Mouse (Mus musculus) embryo, embryonic 11.5 days (tissue): ENCODE results near the gene Gm13279.
"Not testable (repeated sequence)": the region's sequence is repeated elsewhere in the genome, so short reads cannot be mapped to it uniquely, and the experiment has no call there.

Experiments used
- DNase-seq: peaks from one replicate; pipeline ENCODE4 v3.0.0-alpha.2; 2012; ENCODE audit warnings: low read depth, low spot score

Gene Gm13279

GRCm38 (mm10) chr4:88793936-88794675 lies 3.1 kb upstream of the Gm13279 start, which contains the start of gene Gm13275:
Gene Gm13275 (plus strand): TSS chr4:88794487.
- DNase-seq, result not testable (repeated sequence)

- DNase-seq, result not testable (repeated sequence)
Measured at GRCm38 (mm10) chr4:88799365-88799764, 2.2 kb downstream of the Gm13279 start, which contains the start of gene Gm13285. Gene Gm13285 (plus strand): TSS chr4:88799665.

- DNase-seq, result not testable (repeated sequence)
Measured at GRCm38 (mm10) chr4:88802954-88803353, 5.8 kb downstream of the Gm13279 start, which contains the start of gene Gm13287. Gene Gm13287 (plus strand): TSS chr4:88803254.

DNA sequence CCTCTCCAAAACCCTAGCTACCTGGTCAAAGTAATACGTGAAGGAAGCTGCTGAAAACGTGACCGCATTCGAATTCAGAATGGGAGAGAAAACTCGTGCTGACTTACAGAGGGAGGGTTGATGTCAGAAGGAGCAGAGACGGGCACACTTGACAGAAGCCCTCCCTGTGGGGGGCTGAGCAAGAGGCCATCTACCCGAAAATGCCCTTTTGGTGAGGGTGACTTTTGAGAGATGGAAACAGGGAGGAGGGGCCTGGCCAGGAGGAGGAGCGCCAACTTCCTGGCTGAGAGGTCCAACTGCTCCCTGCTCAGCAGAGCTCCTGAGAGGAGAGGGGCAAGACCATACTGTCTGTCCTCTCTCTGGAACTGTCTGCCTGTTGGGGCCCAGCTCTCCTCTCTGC lies 8.0 kb downstream of the Gm13279 start, which contains the start of gene Gm13288:
Gene Gm13288, plus strand, starts transcription at position 301 of the 400 bp plus-strand sequence.
- not testable (repeated sequence) for DNase-seq

- DNase-seq, result not testable (repeated sequence)
Measured at GRCm38 (mm10) chr4:88805761-88806160, 8.6 kb downstream of the Gm13279 start.

- DNase-seq, result no peak
Measured at GRCm38 (mm10) chr4:88815928-88816327, 18.7 kb downstream of the Gm13279 start, which contains the start of gene Ifna7. Gene Ifna7 (plus strand): TSS chr4:88816228.

DNA sequence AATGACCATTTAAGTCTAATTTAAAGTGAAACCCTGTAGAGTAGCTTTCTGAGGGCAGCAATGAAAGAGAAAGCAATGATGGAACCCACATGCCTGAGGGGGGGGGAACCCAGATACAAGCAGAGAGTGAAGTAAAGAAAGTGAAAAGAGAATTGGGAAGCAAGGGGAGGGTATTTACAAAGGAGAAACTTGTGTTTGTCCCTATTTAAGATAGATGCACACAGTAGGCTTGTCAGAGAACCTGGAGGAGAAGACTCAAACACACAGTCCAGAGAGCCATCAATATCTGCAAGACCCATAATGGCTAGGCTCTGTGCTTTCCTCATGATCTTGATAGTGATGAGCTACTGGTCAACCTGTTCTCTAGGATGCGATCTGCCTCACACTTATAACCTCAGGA lies 22.5 kb downstream of the Gm13279 start, which contains the start of gene Ifna11:
Gene Ifna11, plus strand, starts transcription at position 301 of the 400 bp plus-strand sequence.
- no peak for DNase-seq

DNA sequence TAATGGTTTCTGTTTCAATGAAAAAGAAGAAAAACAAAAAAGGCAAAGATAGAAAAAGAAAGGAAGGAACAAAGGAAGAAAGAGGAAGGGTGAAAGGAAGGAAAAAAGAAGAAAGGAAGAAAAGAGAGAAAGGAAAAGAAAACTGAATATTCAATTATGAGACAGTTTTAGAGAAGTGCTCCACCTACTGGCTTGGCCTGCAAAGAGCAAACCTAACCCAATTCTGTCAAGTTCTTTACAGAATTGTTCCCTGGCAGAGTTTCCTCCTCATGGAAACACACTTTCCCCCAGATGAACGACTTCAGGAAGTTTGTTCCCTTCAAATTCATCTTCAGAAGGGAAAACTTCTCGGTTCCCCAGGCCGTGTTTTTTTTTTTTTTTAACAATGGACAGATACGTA lies 25.8 kb downstream of the Gm13279 start:
- DNase-seq, result no peak

DNA sequence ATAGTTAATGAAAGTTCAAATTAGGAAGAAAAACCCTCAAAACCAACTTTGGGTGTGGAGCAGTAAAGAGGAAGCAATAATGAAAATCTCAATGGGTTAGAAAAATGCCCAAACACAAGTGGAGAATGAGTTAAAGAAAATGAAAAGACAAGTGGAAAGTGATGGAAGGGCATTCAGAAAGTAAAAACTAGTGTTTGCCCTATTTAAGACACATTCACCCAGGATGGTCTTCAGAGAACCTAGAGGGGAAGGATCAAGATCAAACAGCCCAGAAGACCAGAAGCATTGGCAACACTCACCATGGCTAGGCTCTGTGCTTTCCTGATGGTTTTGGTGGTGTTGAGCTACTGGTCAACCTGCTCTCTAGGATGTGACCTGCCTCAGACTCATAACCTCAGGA lies 29.9 kb downstream of the Gm13279 start, which contains the start of gene Ifna6:
Gene Ifna6, plus strand, starts transcription at position 301 of the 400 bp plus-strand sequence.
- DNase-seq, result not testable (repeated sequence)

DNA sequence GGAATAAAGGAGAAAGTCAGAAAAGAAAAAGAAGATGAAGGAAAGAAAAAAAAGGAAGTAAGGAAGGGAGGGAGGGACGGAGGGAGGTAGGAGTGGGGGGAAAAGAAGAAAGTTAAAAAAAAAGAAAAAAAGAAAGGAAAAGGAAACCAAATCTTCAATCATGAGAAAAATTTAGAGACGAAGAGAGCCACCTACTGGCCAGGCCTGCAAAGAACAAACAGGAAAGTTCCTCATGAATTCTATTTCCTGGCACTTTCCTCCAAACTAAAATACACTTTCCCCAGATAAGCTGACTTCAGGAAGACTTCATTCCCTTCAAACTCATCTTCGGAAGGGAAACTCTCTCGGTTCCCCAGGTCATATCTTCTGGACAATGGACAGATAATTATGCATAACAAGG lies 33.3 kb downstream of the Gm13279 start:
- no peak for DNase-seq

DNA sequence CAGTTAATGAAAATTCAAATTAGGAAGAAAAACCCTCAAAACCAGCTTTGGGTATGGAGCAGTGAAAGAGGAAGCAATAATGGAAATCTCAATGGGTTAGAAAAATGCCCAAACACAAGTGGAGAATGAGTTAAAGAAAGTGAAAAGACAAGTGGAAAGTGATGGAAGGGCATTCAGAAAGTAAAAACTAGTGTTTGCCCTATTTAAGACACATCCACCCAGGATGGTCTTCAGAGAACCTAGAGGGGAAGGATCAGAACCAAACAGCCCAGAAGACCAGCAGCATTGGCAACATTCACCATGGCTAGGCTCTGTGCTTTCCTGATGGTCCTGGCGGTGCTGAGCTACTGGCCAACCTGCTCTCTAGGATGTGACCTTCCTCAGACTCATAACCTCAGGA lies 38.0 kb downstream of the Gm13279 start, which contains the start of gene Ifna5:
Gene Ifna5, plus strand, starts transcription at position 301 of the 400 bp plus-strand sequence.
- not testable (repeated sequence) for DNase-seq

- no peak for DNase-seq
Measured at GRCm38 (mm10) chr4:88838828-88839227, 41.6 kb downstream of the Gm13279 start.

GRCm38 (mm10) chr4:88840058-88840457 lies 42.9 kb downstream of the Gm13279 start:
- no peak for DNase-seq

DNA sequence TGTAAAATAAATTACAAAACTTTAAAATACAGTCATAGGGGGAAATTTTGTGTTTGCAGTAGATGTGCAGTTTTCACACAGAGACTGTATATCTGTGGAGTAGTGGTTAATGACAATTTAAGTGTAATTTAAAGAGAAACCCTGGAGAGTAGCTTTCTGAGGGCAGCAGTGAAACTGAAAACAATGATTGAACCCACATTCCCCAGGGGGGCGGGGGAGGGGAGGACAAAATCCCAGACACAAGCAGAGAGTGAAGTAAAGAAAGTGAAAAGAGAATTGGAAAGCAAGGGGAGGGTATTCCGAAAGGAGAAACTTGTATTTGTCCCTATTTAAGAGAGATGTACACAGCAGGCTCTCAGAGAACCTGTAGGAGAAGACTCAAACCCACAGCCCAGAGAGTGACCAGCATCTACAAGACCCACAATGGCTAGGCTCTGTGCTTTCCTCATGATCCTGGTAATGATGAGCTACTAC lies 44.3 kb downstream of the Gm13279 start, which contains the start of gene Ifna4:
Gene Ifna4, plus strand, starts transcription at position 424 of the 474 bp plus-strand sequence.
- no peak for DNase-seq

GRCm38 (mm10) chr4:88845334-88845733 lies 48.1 kb downstream of the Gm13279 start:
- DNase-seq, result no peak
